Mouse (Mus musculus): Measurements from ENCODE around the gene Gm11146.

Gene Gm11146

GRCm38 (mm10) chr16:77601994-77602393 is at the start of gene Gm11146:
Gm11146 (minus strand) TSS chr16:77602094.
- no peak for DNase-seq (ENCODE audit: low read depth, low spot score)

DNA sequence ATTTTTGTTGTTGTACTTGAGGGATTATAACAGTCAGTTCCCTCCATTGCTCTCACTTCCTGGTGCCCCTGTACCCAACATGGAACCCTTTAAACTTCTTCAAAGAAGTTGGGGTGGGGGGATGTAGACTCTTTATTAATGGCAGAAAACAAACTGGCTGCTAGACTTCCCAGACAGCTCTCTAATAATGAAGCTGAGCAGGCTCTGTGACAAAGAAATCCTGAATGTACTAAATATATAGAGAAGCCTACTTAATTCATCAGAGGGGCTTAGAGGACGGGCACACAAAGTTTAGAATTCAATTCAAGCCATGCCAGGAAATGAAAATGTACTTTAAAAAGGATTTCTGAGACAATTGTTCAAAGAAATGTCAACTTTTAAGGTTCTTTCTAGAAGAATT is 48.7 kb upstream of the Gm11146 start:
- DNase-seq (ENCODE audit: low read depth, low spot score), result no peak

DNA sequence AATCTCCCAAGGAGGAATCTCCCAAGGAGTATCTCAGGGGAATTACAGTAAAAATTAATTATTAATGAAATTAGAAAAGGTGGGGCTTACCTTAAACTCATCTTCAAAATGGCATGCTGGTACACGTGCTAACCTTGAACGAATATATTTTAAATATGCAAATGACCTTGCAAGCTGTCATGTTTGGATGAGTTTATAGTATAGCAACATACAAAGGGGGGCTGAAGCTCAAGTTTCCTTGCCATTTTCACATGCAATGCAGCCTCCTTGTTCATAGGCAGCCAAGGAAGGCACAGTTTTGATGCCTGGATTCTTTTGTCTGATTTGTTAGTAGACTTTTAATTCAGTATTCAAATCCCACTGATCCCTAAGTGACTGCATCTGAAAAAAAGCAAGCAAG is 47.1 kb upstream of the Gm11146 start:
- no peak for DNase-seq (ENCODE audit: low read depth, low spot score)

DNA sequence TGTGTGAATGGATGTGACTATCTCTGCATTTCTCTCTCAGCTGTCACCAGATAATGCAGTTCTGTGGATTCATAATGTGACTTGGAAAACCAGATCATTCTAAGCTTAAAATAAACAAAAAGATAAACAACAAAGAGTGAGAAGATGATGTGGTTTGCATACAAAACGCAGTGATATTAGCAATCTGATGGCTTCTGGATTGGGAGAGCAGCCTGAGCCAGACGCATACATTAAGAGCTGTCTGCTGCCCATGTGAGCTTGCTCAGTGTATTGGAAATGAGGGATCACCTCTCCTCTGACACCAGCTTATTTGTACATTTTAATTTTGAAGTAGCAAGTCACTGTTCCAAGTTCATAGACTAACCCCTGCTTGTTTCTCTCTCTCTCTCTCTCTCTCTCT is 46.3 kb upstream of the Gm11146 start:
- no peak for DNase-seq (ENCODE audit: low read depth, low spot score)

DNA sequence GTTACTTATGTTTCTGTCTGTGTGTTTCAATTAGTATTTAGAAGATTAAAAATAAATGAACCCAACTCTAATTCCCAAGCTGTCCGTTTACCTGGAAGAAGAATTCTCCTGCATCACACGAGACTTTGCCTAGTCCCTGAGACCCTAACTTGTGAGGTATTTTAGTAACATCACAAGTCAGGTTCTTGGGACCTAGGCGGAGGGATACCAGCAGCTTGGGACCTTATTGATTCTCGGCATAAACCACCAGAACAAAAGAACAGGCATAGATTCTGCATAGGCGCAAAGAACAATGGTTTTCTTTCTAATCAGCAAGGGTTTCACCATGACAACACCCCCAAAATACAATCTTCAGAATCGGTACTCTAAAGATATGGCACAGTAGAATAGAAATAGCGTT is 44.3 kb upstream of the Gm11146 start:
- no peak for DNase-seq (ENCODE audit: low read depth, low spot score)

GRCm38 (mm10) chr16:77644976-77645375 is 43.1 kb upstream of the Gm11146 start:
- DNase-seq (ENCODE audit: low read depth, low spot score), result no peak

DNA sequence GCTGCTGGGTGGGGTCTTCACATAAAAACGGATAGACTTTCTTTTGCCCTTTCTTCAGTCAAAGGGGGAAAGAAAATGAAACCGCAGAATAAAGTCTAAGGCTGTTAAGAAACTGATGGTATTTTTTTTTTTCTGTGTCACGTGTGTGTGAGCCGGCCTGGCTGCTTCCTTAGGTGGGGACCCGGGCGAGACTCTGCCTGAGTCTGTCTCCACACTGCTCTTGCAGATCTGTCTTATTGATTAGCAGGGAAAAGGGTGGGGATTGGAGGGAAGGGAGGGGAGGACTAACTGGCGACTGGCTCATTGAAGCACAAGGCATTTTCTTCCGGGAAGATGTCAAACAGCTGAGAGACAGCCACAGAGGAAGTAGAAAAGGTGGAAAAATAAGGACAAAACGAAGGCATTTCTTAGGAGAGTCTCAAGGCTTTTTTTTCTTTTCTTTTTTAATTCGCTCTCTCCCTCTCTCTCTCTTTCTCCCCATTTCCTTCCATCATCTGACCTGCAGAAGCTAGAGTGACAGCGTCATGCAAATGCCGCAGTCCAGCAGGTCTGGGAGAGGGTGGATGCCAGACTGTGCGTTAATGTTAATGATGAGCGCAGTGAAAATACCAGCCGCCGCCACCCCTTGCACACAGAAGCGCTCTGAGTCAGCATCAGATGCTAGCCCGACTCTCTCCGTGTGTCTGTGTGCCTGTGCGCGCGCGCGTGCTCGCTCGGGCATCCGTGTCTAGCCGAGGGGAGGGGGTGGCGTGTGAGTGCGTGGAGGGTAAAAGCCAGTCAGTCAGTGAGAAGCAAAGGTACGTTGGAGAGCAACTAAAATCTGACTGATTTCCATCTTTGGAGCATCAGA is 42.2 kb upstream of the Gm11146 start:
- DNase-seq (ENCODE audit: low read depth, low spot score), result peak; percentile 61

DNA sequence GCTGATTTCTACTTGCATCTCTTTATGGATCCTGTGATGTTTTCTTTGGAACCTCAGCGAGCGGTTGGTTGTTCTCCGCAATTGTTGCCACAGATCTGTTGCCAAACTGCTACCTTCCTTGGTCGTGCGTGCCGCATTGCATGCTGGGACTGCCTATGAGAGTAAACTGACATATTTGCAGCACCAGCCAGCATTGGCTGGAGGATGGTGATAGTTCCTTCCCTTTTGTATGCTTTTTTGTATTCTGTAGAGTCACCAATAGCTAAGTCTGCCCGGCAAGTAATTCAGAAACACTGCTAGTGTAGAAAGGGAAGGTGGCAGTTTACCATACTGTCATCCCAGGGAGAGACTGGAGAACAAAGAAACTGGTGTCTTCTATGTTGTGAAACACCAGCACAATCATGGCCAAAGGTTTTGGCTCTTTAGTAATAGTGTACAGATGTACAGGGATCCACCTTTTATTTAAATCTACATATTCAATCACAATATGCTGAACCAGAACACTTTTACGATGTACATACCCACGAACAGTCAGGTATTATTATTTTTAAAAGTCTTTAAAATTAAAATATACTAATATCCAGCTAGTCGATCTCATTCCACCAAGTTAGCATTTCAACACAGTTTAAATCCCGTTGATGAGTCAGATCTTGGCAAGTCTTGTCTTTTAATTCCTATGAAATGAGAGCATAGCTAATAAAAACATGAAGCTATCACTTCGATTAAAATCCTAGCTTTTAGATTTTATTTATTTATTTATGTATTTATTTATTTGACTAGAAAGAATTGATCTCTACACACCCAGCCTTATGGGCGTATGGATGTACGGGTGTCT is 41.4 kb upstream of the Gm11146 start:
- peak; percentile 34 for DNase-seq (ENCODE audit: low read depth, low spot score)

DNA sequence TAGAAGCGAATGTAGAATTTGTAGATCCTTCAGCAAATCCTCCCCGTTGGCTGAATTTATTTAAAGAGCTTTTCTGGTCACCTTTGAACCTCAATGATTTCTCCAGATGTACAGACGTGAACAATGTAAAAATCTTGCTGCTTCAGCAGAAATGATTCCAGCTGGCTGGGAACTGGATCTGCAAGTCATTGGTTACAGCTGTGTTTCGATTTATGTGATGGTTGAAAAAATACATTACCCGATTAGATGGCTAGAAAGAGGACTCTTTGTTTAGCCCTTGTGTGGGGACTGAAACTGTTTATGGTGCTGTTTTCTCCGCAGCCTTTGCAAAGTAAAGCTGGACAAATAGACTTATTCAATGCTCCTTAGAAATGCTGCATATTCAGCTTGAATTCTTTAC is 34.6 kb upstream of the Gm11146 start:
- peak; percentile 9 for DNase-seq (ENCODE audit: low read depth, low spot score)

GRCm38 (mm10) chr16:77632315-77632881 is 30.5 kb upstream of the Gm11146 start:
- DNase-seq (ENCODE audit: low read depth, low spot score), result no peak

GRCm38 (mm10) chr16:77622681-77623080 is 20.8 kb upstream of the Gm11146 start:
- no peak for DNase-seq (ENCODE audit: low read depth, low spot score)

DNA sequence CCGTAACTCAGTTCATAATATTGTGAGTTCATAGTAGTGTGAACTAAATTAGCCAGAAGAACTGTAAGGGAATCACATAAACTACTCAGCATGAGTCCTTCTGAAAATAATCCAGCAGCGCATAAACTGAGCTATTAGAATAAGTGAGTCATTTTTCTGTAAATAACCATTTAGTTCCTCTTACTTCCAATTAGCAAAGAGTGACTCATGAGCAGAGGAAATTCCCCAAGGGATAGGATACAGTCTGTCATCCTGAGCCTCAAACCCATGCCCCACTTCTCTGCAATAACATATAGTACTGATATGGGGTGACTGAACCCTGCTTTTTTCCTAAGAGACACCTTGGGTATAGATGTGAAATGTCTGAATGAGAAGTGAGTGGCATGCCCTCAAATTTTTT is 687 bp upstream of the Gm11146 start:
- DNase-seq (ENCODE audit: low read depth, low spot score), result peak; percentile 12

GRCm38 (mm10) chr16:77598787-77599186 is 3.1 kb downstream of the Gm11146 start:
- DNase-seq (ENCODE audit: low read depth, low spot score), result no peak

GRCm38 (mm10) chr16:77596556-77596955 is 5.3 kb downstream of the Gm11146 start:
- peak; percentile 30 for DNase-seq (ENCODE audit: low read depth, low spot score)

DNA sequence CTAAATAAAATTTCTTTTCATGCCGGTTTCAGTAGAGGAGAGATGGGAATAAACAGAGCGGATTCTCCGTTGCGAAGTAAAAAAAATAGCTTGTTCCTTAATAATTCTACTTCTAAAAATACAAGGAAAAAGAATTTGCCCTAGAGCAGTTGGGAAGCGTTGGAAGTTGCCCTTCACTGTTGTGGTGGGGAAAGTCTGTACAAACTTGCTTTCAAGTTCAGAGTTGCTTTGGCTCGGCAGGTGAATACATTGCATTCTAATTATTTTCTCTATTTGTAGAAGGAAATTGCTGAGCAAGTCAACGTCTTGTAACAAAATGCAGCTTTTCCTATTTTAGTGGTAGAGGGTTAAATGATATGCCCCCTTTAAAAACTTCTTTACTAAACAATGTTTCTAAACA is 6.2 kb downstream of the Gm11146 start:
- DNase-seq (ENCODE audit: low read depth, low spot score), result no peak

DNA sequence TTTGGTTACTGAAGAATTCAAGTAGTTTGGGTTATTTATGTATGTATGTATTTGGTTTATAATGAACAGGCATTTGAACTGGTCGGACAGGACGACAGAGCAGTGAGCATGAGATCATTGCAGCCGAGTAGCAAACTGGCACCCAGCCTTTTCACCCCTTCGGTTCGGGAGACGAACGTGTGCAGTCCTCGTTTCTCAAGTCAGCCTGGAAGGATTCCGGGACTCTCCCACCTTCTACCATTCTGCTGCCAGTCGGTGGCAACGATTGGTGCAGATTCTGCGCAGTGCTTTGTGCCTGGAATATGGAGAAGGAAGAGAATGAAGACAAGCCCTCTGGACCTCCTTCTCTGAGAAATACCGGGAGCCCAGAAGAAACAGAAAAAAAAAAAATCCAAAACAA is 7.3 kb downstream of the Gm11146 start:
- DNase-seq (ENCODE audit: low read depth, low spot score), result peak; percentile 83

DNA sequence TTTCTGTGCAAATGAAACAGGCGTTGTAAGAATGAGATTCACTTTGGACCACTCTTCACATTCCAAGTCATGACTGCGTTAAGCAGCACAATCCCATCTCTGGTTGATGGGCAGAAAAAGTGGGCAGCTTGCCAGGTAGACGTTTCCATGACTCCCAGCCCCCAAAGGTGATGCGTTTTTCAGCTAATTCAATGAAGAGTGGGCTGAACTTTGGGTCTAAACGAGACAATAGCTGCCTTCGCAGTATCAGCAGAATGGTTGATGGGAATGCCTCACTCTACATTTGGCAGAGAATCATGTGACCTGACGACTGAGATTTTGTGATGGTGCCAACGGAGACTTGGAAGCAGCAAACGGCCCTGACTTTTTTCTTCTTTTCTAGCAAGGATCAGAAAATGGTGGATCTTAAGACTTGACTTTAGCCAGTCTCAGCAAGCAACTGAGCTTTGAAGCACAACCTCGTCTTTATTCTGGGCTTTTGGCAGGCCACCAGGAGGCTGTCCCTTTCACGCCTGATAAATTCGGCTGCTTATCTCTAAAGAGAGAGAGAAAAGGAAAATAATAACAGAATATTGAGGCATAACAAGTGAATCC is 8.0 kb downstream of the Gm11146 start:
- peak; percentile 74 for DNase-seq (ENCODE audit: low read depth, low spot score)

DNA sequence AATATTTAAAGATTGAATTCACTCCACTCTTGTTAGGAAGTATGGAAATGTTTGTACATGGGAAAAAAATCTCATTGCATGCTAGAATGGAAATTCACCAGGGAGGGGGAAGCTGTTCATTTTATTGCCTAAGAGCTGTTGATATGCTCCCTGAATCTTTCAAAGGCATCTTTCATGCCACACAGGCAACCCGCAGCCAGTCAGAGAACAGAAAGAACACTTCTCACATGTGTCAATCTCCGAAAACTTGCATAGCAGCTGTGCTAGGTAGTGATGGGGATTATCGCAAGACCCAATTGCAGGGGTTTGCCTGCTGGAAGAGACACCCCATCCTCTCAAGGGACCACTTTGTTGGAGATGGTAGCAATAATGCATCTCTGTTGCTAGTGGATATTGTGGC is 8.9 kb downstream of the Gm11146 start:
- DNase-seq (ENCODE audit: low read depth, low spot score), result peak; percentile 19

DNA sequence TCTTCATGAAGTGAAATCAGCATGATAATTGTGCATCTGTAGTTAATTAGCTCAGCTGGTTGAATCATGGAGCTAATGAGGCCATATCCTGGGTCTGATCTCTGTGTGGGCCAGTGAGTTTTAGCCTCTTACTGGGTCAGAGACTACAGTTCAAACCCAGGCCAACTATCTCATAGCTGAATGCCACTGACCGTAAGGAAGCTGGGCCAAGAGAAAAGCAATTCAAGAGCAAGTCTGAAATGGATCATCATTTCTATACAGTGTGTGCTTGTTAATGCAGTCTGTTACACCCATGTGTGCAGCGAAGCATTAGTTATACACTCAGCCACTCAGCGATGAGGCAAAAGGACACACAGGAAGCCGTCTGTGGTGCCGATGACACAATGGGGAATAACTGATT is 28.9 kb downstream of the Gm11146 start:
- no peak for DNase-seq (ENCODE audit: low read depth, low spot score)

DNA sequence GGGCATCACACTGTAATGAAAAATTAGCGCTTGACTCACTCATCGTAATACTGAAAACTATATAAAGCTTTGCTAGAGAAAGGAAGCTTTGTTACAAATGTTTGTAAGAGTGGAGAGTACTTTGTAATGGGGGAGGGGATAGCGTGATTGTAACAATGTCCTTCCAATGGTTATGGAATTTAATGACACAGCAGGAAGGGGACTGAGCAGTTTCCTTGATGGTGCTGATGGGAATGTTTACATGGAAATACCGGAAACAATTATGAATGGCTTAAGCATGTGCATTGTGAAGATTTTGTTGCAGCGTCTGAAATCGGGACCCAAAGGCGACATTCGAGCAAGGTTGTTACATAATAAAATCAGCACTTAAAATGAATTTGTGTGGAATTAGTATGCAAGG is 32.4 kb downstream of the Gm11146 start:
- no peak for DNase-seq (ENCODE audit: low read depth, low spot score)

DNA sequence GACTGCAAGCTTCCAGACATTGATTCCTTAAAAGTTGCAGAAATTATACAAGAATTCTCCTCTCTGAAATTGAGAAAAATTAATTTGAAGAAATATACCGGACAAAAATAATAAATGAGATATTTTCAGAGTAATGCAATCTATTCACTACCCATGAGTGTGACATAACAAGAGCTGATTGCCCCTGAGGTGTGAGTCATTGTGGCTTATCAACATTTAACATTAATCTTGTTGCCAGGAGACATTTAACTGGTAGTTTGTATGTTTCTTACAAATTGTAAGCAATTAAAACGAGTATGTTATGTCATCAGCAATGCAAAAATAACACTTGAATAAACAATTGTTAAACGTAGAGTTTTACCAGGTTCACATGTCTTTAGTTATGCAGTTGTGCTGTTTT is 33.5 kb downstream of the Gm11146 start:
- DNase-seq (ENCODE audit: low read depth, low spot score), result no peak

DNA sequence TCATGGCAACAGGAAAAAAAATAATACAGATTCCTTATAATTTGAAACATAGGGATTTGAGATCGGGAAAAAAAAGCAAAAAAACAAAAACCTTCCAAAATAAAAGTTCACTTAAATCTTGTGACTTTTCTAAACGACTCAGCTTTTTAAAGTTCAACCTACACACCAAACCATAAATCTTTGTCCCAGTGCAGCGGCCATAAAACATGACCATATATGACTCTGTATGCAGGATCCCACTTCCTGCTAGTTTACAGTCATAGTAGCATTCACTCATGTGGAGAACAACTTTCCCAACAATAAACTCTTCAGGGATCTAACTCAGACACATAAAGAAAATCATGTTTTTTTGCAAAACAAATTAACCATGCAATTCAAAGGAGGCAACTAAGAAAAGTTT is 39.0 kb downstream of the Gm11146 start:
- DNase-seq (ENCODE audit: low read depth, low spot score), result no peak

Measured in skeletal muscle tissue, adult 2 months (tissue).